Mouse (Mus musculus) embryonic fibroblast, embryonic 13.5 days (primary cell): ENCODE measurements around the gene Lrp6.

Experiments used
- CTCF ChIP-seq: IDR thresholded peaks from 2 replicates; pipeline ENCODE4 v1.5.1; 2011; ENCODE audit warnings: mild to moderate bottlenecking, control low read depth, low read length, moderate library complexity, borderline replicate concordance; ENCODE audit not compliant: insufficient read depth
- POLR2A ChIP-seq: IDR thresholded peaks from 2 replicates; pipeline ENCODE4 v1.6.1; 2011; ENCODE audit warnings: low read depth, mild to moderate bottlenecking, control low read depth, low read length, moderate library complexity

DNA sequence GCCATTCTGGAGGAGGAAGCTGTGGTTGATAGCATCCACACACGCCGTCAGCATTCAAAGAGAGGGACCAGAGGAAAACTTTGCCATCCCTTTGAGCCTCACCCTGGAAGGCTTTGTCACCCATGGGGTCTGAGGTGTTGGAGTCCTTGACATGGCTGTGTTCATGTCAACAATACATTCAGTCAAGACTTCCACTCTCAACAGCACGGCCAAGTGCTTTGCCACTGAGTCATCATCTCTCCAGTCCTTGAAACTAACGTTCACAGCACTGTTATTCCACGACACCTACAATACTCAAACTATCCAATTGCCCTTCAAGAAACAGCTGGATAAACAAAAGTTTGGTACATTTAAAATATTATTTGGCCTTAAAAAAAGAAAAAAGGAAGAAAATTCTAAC lies 124.5 kb downstream of the Lrp6 start:
- no peak for TF ChIP-seq CTCF
- no peak for TF ChIP-seq POLR2A
